Mouse (Mus musculus): Measurements from ENCODE around the gene Gm10382. TPM values are rescaled to one million over a fixed set of nuclear protein-coding genes. Genes with fewer than 3 reads are reported as not detected.

Gene Gm10382
- total and polyA plus RNA-seq, 2 experiments from 2014 or later, result 0.66 TPM; not detected in 1

DNA sequence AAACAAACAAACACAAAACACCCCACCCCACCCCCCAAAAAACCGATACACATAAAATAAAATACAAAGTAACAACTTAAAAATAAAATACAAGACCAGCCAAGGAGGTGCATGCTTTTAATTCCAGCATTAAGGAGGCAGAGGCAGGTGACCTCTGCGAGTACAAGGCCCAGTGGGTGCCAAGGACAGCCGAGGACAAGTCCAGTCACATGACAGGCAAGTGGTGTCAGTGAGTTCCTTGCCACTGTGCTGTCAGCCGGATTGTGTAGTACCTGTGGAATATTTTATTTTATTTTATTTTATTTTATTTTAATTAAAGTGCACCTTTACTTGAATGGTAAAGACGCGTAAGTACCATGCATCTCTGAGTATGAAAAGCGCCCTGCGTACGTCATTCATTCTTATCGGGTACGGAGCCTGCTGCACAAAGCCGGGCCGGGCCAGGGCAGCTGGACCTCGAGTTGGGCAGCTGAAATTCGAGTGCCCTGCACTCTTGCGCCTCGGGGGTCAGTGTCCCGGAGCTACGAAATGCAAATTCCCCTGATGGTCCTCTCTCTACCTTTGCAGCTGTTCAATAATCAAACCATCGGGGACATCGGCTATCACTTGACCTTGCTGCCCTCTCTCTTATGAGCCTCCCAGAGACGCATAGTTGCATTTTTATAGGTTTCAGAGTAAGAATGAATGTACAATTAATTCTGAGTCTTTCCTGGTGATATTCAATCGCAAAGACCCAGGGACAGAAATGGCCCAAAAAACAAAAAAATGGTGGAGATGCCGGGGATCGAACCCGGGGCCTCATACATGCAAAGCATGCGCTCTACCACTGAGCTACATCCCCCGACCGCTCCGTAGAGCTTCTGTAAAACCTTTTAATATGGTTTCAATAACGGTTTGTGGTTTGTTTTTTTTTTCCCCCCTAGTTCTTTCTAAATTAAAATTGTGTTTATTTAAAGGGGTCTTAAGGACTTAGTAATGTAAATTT is 14.7 kb downstream of the Gm10382 start:
- peak; percentile 83 for DNase-seq (ENCODE audit: low spot score)
- Histone ChIP-seq H3K4me3 (ENCODE audit: low read length) (peak overlapping the region; percentile 46), H3K36me3 (ENCODE audit: insufficient read depth, low read length) (no peaks in the 10 kb centered on the region), H3K9ac (replicated peaks; ENCODE audit: low read length) (peak overlapping the region; percentile 44), H3K4me1 (ENCODE audit: insufficient read depth, low read length) (peaks cover 6% of the 10 kb centered on the region), H3K9me3 (ENCODE audit: low read length) (no peaks in the 10 kb centered on the region), H3K27me3 (ENCODE audit: insufficient read depth, low read length) (no peaks in the 10 kb centered on the region), H3K27ac (peak overlapping the region; percentile 76), H3K4me2 (ENCODE audit: low read depth, low read length) (peak overlapping the region; percentile 83)
- ATAC-seq, result no peak
- no peak for TF ChIP-seq CTCF (IDR thresholded peaks at IDR 0.05; ENCODE audit: low read depth)
- 11% methylated on average over 31 of the region's 31 CpGs for WGBS

DNA sequence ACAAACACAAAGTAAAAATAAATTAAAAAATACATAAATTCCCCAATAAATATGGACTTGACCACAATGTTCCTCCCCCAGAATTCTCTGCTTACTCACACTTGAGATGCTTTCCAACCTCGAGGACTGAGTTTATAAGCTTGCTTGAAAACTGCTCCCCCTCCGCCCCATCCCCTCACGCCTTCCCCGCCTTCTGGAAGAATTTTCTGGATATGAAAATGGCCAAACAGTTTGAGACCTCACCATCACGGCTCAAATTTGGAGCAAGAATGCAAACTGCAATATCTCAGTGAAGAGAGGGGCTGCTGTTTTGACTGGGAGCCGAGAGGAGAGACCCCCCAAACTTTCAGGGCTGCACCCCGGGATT is 15.4 kb downstream of the Gm10382 start:
- H3K4me1 ChIP-seq (ENCODE audit: insufficient read depth, low read length), result peaks cover 6% of the 10 kb centered on the region
- no peaks in the 10 kb centered on the region for H3K9me3 ChIP-seq (ENCODE audit: low read length)
- H3K4me2 ChIP-seq (ENCODE audit: low read depth, low read length), result peak overlapping the region; percentile 83
- peak; percentile 58 for DNase-seq (ENCODE audit: low spot score)
- H3K27me3 ChIP-seq (ENCODE audit: insufficient read depth, low read length), result no peaks in the 10 kb centered on the region
- no peaks in the 10 kb centered on the region for H3K36me3 ChIP-seq (ENCODE audit: insufficient read depth, low read length)
- H3K27ac ChIP-seq, result peak overlapping the region; percentile 92
- no peak for ATAC-seq
- 1% methylated on average over 7 of the region's 7 CpGs for WGBS
- H3K9ac ChIP-seq (replicated peaks; ENCODE audit: low read length), result peak overlapping the region; percentile 67
- TF ChIP-seq CTCF (IDR thresholded peaks at IDR 0.05; ENCODE audit: low read depth), result no peak
- H3K4me3 ChIP-seq (ENCODE audit: low read length), result peak overlapping the region; percentile 46

DNA sequence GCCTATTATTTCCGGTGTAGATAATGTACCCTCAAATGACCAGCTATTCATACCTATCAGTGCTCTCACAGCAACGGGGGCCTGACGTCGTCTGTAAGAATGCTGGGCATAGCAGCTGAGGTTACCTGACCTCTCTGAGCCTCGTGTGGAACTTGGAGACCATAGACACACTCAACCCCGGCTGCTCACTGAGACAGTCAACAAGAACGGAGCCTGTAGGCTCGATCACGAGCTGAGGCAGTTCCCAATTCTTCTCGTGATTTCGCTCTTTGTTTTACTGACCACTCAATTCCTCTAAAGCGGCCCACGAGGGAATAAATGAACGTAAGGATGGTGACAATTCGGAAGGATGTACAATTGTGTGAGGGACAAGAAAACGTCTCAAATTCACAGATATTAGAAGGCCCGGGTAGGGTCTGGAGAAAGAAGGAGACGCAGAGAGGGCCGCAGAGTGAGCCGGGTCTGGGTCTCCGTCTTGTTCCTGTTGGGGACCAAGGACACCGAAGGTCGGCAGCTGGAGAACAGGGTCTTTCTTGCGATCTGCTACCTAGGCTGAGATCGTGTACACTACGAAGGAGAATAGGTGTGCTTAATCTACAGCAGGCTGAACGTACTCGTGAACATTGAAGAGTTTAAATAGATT is 15.9 kb downstream of the Gm10382 start:
- no peak for TF ChIP-seq CTCF (IDR thresholded peaks at IDR 0.05; ENCODE audit: low read depth)
- Histone ChIP-seq H3K4me1 (ENCODE audit: insufficient read depth, low read length) (peaks cover 6% of the 10 kb centered on the region), H3K9me3 (ENCODE audit: low read length) (no peaks in the 10 kb centered on the region), H3K27me3 (ENCODE audit: insufficient read depth, low read length) (no peaks in the 10 kb centered on the region), H3K27ac (peak overlapping the region; percentile 92), H3K4me3 (ENCODE audit: low read length) (peak overlapping the region; percentile 46), H3K9ac (replicated peaks; ENCODE audit: low read length) (peak overlapping the region; percentile 67), H3K36me3 (ENCODE audit: insufficient read depth, low read length) (no peaks in the 10 kb centered on the region), H3K4me2 (ENCODE audit: low read depth, low read length) (peak overlapping the region; percentile 83)
- DNase-seq (ENCODE audit: low spot score) (peak; percentile 75), ATAC-seq (peak; percentile 55)
- WGBS, result under 1% methylated on average over 28 of the region's 28 CpGs

DNA sequence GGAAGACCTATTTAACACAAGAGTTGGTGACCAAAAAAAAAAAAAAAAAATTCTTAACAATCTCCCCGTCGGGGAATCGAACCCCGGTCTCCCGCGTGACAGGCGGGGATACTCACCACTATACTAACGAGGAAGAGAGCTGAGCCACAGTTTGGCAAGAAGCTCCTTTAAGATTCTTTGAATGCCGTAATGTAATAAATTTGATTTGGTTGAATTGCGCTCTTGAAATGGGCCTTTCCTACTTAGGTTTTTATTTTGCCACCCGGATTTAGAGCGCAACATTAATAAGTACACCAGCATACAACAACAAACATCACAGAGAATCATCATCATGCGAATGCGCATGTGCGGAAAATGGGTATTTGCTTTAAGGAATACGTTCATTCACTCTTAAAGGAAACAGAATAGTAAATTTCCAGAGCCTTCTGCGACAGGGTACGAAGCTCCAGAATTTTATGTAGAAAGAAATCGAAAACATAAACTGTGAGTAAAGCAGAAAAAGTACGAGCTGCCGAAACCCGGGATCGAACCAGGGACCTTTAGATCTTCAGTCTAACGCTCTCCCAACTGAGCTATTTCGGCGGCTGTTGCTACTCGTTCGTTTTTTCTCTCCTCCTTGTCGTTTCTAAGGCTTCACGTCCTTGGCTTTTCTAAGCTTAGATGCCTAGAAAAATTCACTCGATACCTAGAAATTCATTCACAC is 16.6 kb downstream of the Gm10382 start:
- Histone ChIP-seq H3K9me3 (ENCODE audit: low read length) (no peaks in the 10 kb centered on the region), H3K4me2 (ENCODE audit: low read depth, low read length) (peak overlapping the region; percentile 83), H3K9ac (replicated peaks; ENCODE audit: low read length) (peak overlapping the region; percentile 67), H3K36me3 (ENCODE audit: insufficient read depth, low read length) (no peaks in the 10 kb centered on the region), H3K4me1 (ENCODE audit: insufficient read depth, low read length) (peaks cover 6% of the 10 kb centered on the region), H3K4me3 (ENCODE audit: low read length) (peak overlapping the region; percentile 46), H3K27me3 (ENCODE audit: insufficient read depth, low read length) (no peaks in the 10 kb centered on the region), H3K27ac (peak overlapping the region; percentile 92)
- DNase-seq (ENCODE audit: low spot score), result peak; percentile 93
- ATAC-seq, result peak; percentile 63
- 1% methylated on average over 31 of the region's 31 CpGs for WGBS
- no peak for TF ChIP-seq CTCF (IDR thresholded peaks at IDR 0.05; ENCODE audit: low read depth)

GRCm38 (mm10) chr5:125406322-125407016 is 17.3 kb downstream of the Gm10382 start:
- H3K4me2 ChIP-seq (ENCODE audit: low read depth, low read length), result peak overlapping the region; percentile 83
- peak overlapping the region; percentile 92 for H3K27ac ChIP-seq
- peaks cover 6% of the 10 kb centered on the region for H3K4me1 ChIP-seq (ENCODE audit: insufficient read depth, low read length)
- DNase-seq (ENCODE audit: low spot score), result peak; percentile 55
- no peaks in the 10 kb centered on the region for H3K27me3 ChIP-seq (ENCODE audit: insufficient read depth, low read length)
- no peak for TF ChIP-seq CTCF (IDR thresholded peaks at IDR 0.05; ENCODE audit: low read depth)
- H3K36me3 ChIP-seq (ENCODE audit: insufficient read depth, low read length), result no peaks in the 10 kb centered on the region
- no peaks in the 10 kb centered on the region for H3K9me3 ChIP-seq (ENCODE audit: low read length)
- peak; percentile 33; the same call in 1 of the 2 replicates for ATAC-seq
- WGBS, result 3% methylated on average over 20 of the region's 20 CpGs
- peak overlapping the region; percentile 67 for H3K9ac ChIP-seq (replicated peaks; ENCODE audit: low read length)
- peak overlapping the region; percentile 46 for H3K4me3 ChIP-seq (ENCODE audit: low read length)

Data from hindbrain, postnatal 0 days (tissue).